Mouse (Mus musculus): ENCODE results near the gene Pwwp2b. TPM values are rescaled to one million over a fixed set of nuclear protein-coding genes. Genes with fewer than 3 reads are reported as not detected.

Pwwp2b gene
- polyA plus RNA-seq, 1 experiment: 317 TPM

GRCm38 (mm10) chr7:139304322-139304721 is 56.0 kb downstream of the Pwwp2b start:
- Histone ChIP-seq H3K4me1 (ENCODE audit: control insufficient read depth, insufficient read depth, low read length) (no peaks in the 10 kb centered on the region; the same call in 1 of the 2 replicates), H3K36me3 (ENCODE audit: control insufficient read depth, insufficient read depth, low read length) (no peaks in the 10 kb centered on the region), H3K27ac (ENCODE audit: control insufficient read depth, insufficient read depth, low read depth, low read length) (no peak overlapping the region), H3K27me3 (ENCODE audit: control insufficient read depth, insufficient read depth, low read length) (no peaks in the 10 kb centered on the region), H3K4me3 (ENCODE audit: control insufficient read depth, low read depth, low read length) (no peak overlapping the region)
- no peak for TF ChIP-seq CTCF (IDR thresholded peaks at IDR 0.05; ENCODE audit: control insufficient read depth, insufficient read depth, insufficient replicate concordance, low read depth, low read length)
- no peak for TF ChIP-seq POLR2A (IDR thresholded peaks at IDR 0.05; ENCODE audit: control insufficient read depth, low read depth, low read length)

- no peak for TF ChIP-seq POLR2A (IDR thresholded peaks at IDR 0.05; ENCODE audit: control insufficient read depth, low read depth, low read length)
- TF ChIP-seq CTCF (IDR thresholded peaks at IDR 0.05; ENCODE audit: control insufficient read depth, insufficient read depth, insufficient replicate concordance, low read depth, low read length): no peak
- Histone ChIP-seq H3K4me1 (ENCODE audit: control insufficient read depth, insufficient read depth, low read length) (no peaks in the 10 kb centered on the region), H3K27me3 (ENCODE audit: control insufficient read depth, insufficient read depth, low read length) (no peaks in the 10 kb centered on the region), H3K27ac (ENCODE audit: control insufficient read depth, insufficient read depth, low read depth, low read length) (no peak overlapping the region), H3K36me3 (ENCODE audit: control insufficient read depth, insufficient read depth, low read length) (no peaks in the 10 kb centered on the region), H3K4me3 (ENCODE audit: control insufficient read depth, low read depth, low read length) (no peak overlapping the region)
Observed at GRCm38 (mm10) chr7:139307056-139307455, 58.8 kb downstream of the Pwwp2b start.

- TF ChIP-seq CTCF (IDR thresholded peaks at IDR 0.05; ENCODE audit: control insufficient read depth, insufficient read depth, insufficient replicate concordance, low read depth, low read length) (peak; percentile 26; the same call in 1 of the 2 replicates), POLR2A (IDR thresholded peaks at IDR 0.05; ENCODE audit: control insufficient read depth, low read depth, low read length) (no peak)
- H3K36me3 ChIP-seq (ENCODE audit: control insufficient read depth, insufficient read depth, low read length): no peaks in the 10 kb centered on the region
- H3K4me1 ChIP-seq (ENCODE audit: control insufficient read depth, insufficient read depth, low read length): no peaks in the 10 kb centered on the region
- no peaks in the 10 kb centered on the region for H3K27me3 ChIP-seq (ENCODE audit: control insufficient read depth, insufficient read depth, low read length)
- H3K4me3 ChIP-seq (ENCODE audit: control insufficient read depth, low read depth, low read length): no peak overlapping the region
- H3K27ac ChIP-seq (ENCODE audit: control insufficient read depth, insufficient read depth, low read depth, low read length): peak overlapping the region; percentile 14; the same call in 1 of the 2 replicates
Observed at GRCm38 (mm10) chr7:139308140-139308895, 60.0 kb downstream of the Pwwp2b start.

GRCm38 (mm10) chr7:139309106-139309505 is 60.8 kb downstream of the Pwwp2b start:
- Histone ChIP-seq H3K36me3 (ENCODE audit: control insufficient read depth, insufficient read depth, low read length) (no peaks in the 10 kb centered on the region), H3K4me1 (ENCODE audit: control insufficient read depth, insufficient read depth, low read length) (no peaks in the 10 kb centered on the region), H3K27ac (ENCODE audit: control insufficient read depth, insufficient read depth, low read depth, low read length) (no peak overlapping the region), H3K27me3 (ENCODE audit: control insufficient read depth, insufficient read depth, low read length) (no peaks in the 10 kb centered on the region), H3K4me3 (ENCODE audit: control insufficient read depth, low read depth, low read length) (no peak overlapping the region)
- TF ChIP-seq CTCF (IDR thresholded peaks at IDR 0.05; ENCODE audit: control insufficient read depth, insufficient read depth, insufficient replicate concordance, low read depth, low read length): no peak
- TF ChIP-seq POLR2A (IDR thresholded peaks at IDR 0.05; ENCODE audit: control insufficient read depth, low read depth, low read length): no peak

GRCm38 (mm10) chr7:139310487-139310951 is 62.2 kb downstream of the Pwwp2b start:
- TF ChIP-seq CTCF (IDR thresholded peaks at IDR 0.05; ENCODE audit: control insufficient read depth, insufficient read depth, insufficient replicate concordance, low read depth, low read length): no peak
- no peak for TF ChIP-seq POLR2A (IDR thresholded peaks at IDR 0.05; ENCODE audit: control insufficient read depth, low read depth, low read length)
- Histone ChIP-seq H3K4me3 (ENCODE audit: control insufficient read depth, low read depth, low read length) (no peak overlapping the region), H3K4me1 (ENCODE audit: control insufficient read depth, insufficient read depth, low read length) (no peaks in the 10 kb centered on the region), H3K27me3 (ENCODE audit: control insufficient read depth, insufficient read depth, low read length) (no peaks in the 10 kb centered on the region), H3K27ac (ENCODE audit: control insufficient read depth, insufficient read depth, low read depth, low read length) (no peak overlapping the region), H3K36me3 (ENCODE audit: control insufficient read depth, insufficient read depth, low read length) (no peaks in the 10 kb centered on the region)

GRCm38 (mm10) chr7:139312686-139313085 is 64.4 kb downstream of the Pwwp2b start:
- TF ChIP-seq POLR2A (IDR thresholded peaks at IDR 0.05; ENCODE audit: control insufficient read depth, low read depth, low read length) (no peak), CTCF (IDR thresholded peaks at IDR 0.05; ENCODE audit: control insufficient read depth, insufficient read depth, insufficient replicate concordance, low read depth, low read length) (no peak)
- H3K27me3 ChIP-seq (ENCODE audit: control insufficient read depth, insufficient read depth, low read length): no peaks in the 10 kb centered on the region
- no peaks in the 10 kb centered on the region for H3K36me3 ChIP-seq (ENCODE audit: control insufficient read depth, insufficient read depth, low read length)
- H3K27ac ChIP-seq (ENCODE audit: control insufficient read depth, insufficient read depth, low read depth, low read length): no peak overlapping the region
- H3K4me1 ChIP-seq (ENCODE audit: control insufficient read depth, insufficient read depth, low read length): no peaks in the 10 kb centered on the region
- H3K4me3 ChIP-seq (ENCODE audit: control insufficient read depth, low read depth, low read length): no peak overlapping the region

- no peak overlapping the region for H3K4me3 ChIP-seq (ENCODE audit: control insufficient read depth, low read depth, low read length)
- no peaks in the 10 kb centered on the region for H3K4me1 ChIP-seq (ENCODE audit: control insufficient read depth, insufficient read depth, low read length)
- no peaks in the 10 kb centered on the region for H3K36me3 ChIP-seq (ENCODE audit: control insufficient read depth, insufficient read depth, low read length)
- no peak overlapping the region for H3K27ac ChIP-seq (ENCODE audit: control insufficient read depth, insufficient read depth, low read depth, low read length)
- no peaks in the 10 kb centered on the region for H3K27me3 ChIP-seq (ENCODE audit: control insufficient read depth, insufficient read depth, low read length)
- TF ChIP-seq CTCF (IDR thresholded peaks at IDR 0.05; ENCODE audit: control insufficient read depth, insufficient read depth, insufficient replicate concordance, low read depth, low read length) (no peak), POLR2A (IDR thresholded peaks at IDR 0.05; ENCODE audit: control insufficient read depth, low read depth, low read length) (no peak)
Observed at GRCm38 (mm10) chr7:139313413-139313812, 65.1 kb downstream of the Pwwp2b start.
